Mouse (Mus musculus) olfactory bulb, adult 2 months (tissue): Measurements from ENCODE around the gene Brdt.

Experiments
- CTCF ChIP-seq: fragments of 200-500 bp; IDR thresholded peaks from 2 replicates; pipeline ENCODE4 v1.5.1; 2012; ENCODE audit warnings: low read depth, mild to moderate bottlenecking, low read length, moderate library complexity; ENCODE audit not compliant: insufficient read depth
- POLR2A ChIP-seq: fragments of 200-500 bp; IDR thresholded peaks from 2 replicates; pipeline ENCODE4 v1.6.1; 2012; ENCODE audit warnings: mild to moderate bottlenecking, low read depth, low read length, moderate library complexity; ENCODE audit not compliant: insufficient read depth

DNA sequence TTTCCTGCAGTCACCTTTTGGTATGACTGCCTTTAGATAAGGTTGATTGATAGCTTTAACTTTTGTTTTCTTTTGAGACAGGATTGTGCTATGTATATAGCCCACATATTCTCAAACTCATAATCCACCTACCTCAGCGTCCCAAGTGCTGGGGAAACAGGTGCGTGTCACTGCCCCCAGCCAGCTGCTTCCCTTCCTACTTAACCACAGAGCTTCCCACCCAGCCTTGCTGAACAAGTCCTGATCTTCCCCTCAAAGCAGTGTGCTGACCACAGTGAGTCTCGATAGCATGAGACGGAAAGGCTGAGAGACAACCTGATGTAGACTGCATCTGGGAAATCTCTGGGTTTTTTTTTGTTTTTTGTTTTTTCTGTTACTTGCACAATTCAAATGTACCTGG lies 42.3 kb downstream of the Brdt start:
- TF ChIP-seq CTCF, result no peak
- no peak for TF ChIP-seq POLR2A
